Mouse (Mus musculus): Measurements from ENCODE around the gene Plac9a. TPM values are rescaled to one million over a fixed set of nuclear protein-coding genes. Genes with fewer than 3 reads are reported as not detected.
"Not testable (repeated sequence)": the region's sequence is repeated elsewhere in the genome, so short reads cannot be mapped to it uniquely, and the experiment has no call there.

Plac9a gene
- polyA plus RNA-seq, 1 experiment from 2014 or later = not detected

DNA sequence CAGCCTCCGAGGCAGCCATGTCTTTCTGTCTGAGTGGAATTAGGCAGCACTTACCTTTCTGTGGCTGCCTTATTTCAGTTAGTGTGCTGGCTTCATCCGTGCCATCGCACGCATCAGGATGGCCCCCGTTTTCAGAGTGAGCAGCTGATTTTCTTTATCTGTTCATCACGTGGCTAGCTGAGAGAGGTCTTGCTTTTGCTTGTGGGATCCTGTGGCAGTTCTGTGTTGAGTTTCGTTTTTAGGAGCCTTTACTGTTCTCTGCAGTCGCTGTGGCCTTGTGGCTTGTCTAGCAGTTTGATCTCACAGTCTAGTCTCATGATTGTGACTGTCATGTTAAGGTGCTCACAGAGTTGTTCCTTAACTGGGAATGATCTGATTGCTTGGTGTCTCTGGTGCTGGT, 45.0 kb downstream of the Plac9a start:
- no peaks in the 10 kb centered on the region for H3K9me3 ChIP-seq (replicated peaks)
- H3K4me1 ChIP-seq = no peaks in the 10 kb centered on the region
- no peaks in the 10 kb centered on the region for H3K27me3 ChIP-seq (replicated peaks)
- ATAC-seq (ENCODE audit: low FRiP score) = no peak
- H3K4me3 ChIP-seq (replicated peaks) = no peak overlapping the region
- no peak overlapping the region for H3K4me2 ChIP-seq
- H3K9ac ChIP-seq (replicated peaks) = no peak overlapping the region
- H3K27ac ChIP-seq (replicated peaks) = no peak overlapping the region
- H3K36me3 ChIP-seq = no peaks in the 10 kb centered on the region
- WGBS = 90% methylated on average over 8 of the region's 8 CpGs

DNA sequence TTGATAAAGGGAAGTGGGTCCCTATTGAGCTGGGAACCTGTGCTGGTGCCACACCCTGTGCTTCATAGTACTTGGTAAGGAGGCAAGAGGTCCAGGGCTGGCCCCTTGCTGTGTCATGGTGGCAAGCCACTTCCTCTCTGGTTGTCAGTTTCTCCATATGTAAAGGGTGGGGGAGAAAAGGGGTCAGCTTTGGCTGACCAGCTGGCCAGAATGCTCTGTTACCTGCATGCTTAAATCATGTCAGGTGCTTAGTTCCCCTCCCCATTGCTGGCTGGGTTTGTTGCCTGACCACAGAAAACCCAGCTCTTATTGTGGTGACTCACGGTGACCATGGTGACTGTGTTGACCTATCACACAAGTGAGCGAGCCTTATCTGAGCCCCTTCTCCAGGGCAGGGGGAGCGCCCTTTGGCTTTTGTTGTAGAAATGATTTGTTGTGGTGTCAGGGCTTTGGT, 45.7 kb downstream of the Plac9a start:
- Histone ChIP-seq H3K4me3 (replicated peaks) (no peak overlapping the region), H3K27me3 (replicated peaks) (no peaks in the 10 kb centered on the region), H3K4me2 (no peak overlapping the region), H3K9me3 (replicated peaks) (no peaks in the 10 kb centered on the region), H3K9ac (replicated peaks) (no peak overlapping the region), H3K4me1 (no peaks in the 10 kb centered on the region), H3K36me3 (no peaks in the 10 kb centered on the region), H3K27ac (replicated peaks) (no peak overlapping the region)
- ATAC-seq (ENCODE audit: low FRiP score) = no peak
- 39% methylated on average over 3 of the region's 3 CpGs for WGBS

DNA sequence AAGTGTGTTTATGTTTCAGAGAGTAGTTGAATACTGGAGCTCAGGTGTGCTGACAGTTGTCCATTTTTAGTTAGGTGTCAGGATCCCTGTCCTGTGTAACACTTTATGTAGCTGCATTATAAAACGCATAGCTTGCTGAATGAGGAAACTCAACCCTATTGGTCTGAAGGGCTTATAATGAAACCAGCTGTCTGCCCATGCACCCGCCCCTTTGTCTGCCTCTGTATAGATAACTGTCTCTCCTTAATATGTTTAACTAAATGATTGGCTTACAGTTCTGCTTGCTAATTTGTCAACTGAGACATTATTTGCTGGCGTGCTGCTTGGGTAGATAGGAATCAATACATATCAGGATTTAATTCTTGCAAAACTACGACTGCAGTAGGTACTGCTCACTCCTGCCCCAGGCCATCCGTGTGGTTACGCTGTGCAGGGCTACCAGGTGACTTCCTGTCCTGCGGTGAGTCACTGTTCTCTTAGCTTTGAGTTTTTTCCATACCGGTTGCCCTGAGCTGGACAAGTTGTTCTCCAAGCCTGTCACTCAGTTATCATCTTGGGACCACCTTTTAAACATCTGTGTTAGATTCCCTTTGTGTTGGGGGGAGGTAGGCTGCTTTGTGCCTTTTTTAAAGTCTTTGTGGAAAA, 47.5 kb downstream of the Plac9a start:
- WGBS = 80% methylated on average over 8 of the region's 8 CpGs
- H3K36me3 ChIP-seq = no peaks in the 10 kb centered on the region
- H3K27ac ChIP-seq (replicated peaks) = no peak overlapping the region
- H3K27me3 ChIP-seq (replicated peaks) = no peaks in the 10 kb centered on the region
- no peak for ATAC-seq (ENCODE audit: low FRiP score)
- H3K9me3 ChIP-seq (replicated peaks) = no peaks in the 10 kb centered on the region
- H3K4me3 ChIP-seq (replicated peaks) = no peak overlapping the region
- no peak overlapping the region for H3K4me2 ChIP-seq
- H3K4me1 ChIP-seq = no peaks in the 10 kb centered on the region
- H3K9ac ChIP-seq (replicated peaks) = no peak overlapping the region

DNA sequence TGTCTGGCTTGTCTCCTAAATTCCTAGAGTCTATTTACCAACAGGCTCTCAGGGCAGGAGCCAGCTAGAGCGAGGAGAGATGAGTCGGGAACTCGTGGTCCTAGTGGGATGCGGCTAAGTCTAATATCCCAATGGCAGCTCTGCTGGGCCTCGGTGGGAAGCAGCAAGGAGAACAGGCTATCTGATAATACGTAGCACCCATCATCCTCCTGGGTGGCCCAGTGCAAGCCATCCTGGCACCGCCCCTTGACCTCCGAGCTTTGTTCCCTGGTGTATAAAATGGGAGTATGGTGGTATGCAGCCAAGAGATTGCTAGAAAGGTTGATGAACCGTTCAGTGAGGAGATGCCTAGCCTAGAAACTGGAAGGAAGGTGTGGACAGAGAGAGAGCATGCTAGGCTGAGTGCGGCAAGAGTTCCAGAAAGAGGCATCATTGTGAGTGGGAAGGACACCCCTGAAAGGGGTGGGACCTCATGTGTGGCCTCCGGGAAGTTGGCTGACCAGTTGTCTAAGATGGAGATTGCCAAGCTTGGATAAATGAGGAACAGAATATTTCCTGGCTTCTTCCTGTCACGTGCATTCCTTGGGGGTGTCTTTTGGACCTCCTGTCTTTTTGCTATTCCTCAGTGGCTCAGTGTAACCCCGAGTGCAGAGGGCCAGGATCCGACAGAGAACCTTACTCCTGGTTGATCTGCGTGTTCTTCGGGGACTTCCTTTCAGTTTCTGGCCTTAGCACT, 49.0 kb downstream of the Plac9a start:
- H3K4me1 ChIP-seq = no peaks in the 10 kb centered on the region
- H3K4me3 ChIP-seq (replicated peaks) = no peak overlapping the region
- H3K27me3 ChIP-seq (replicated peaks) = no peaks in the 10 kb centered on the region
- H3K4me2 ChIP-seq = no peak overlapping the region
- 92% methylated on average over 16 of the region's 16 CpGs for WGBS
- no peak for ATAC-seq (ENCODE audit: low FRiP score)
- no peaks in the 10 kb centered on the region for H3K9me3 ChIP-seq (replicated peaks)
- no peak overlapping the region for H3K9ac ChIP-seq (replicated peaks)
- H3K36me3 ChIP-seq = no peaks in the 10 kb centered on the region
- H3K27ac ChIP-seq (replicated peaks) = no peak overlapping the region

DNA sequence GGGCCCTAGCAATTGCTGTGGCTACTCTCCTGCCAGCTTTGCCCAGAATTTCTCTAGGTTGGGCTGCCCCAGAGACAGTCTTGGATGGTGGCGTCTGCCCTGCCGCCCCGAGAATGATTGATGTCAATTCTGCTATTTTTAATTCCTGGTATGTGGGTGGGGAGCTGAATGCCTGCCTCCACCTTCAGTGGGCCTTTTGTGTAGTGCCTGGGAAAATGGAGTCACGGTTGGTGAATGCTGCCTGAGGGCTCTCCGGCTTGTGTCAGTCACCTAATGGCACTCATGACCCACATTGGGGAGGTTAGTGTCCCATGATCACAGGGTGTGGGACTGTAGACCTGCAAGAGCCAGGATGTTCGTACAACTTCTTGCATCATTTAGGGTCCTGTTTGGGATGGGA, 49.6 kb downstream of the Plac9a start:
- no peaks in the 10 kb centered on the region for H3K9me3 ChIP-seq (replicated peaks)
- no peak overlapping the region for H3K27ac ChIP-seq (replicated peaks)
- H3K27me3 ChIP-seq (replicated peaks) = no peaks in the 10 kb centered on the region
- no peaks in the 10 kb centered on the region for H3K36me3 ChIP-seq
- no peak overlapping the region for H3K4me3 ChIP-seq (replicated peaks)
- 65% methylated on average over 6 of the region's 6 CpGs for WGBS
- no peak overlapping the region for H3K9ac ChIP-seq (replicated peaks)
- H3K4me2 ChIP-seq = no peak overlapping the region
- ATAC-seq (ENCODE audit: low FRiP score) = no peak
- no peaks in the 10 kb centered on the region for H3K4me1 ChIP-seq

DNA sequence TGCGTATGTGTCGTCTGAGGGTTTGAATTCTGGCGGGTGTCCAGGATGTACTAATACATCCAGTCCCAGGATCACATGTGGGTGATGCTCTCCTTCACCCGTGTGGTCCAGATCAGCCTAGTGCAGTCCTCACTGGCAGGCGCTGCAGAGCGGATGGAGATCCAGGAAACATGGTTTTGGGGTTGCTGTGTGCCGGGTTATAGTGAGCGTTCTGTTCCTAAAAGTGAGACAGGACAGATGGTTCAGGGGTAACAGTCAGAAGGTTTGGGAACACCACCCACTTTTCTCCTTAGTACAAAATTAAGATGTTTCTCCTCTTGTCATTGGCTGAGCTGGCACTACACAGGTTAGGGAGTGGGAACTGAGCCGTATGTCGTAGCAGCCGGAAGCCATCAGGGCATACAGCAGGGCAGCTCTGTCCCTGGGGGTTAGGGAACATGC, 50.8 kb downstream of the Plac9a start:
- H3K27me3 ChIP-seq (replicated peaks) = peaks cover 4% of the 10 kb centered on the region; the same call in 1 of the 2 replicates
- no peak overlapping the region for H3K9ac ChIP-seq (replicated peaks)
- no peak overlapping the region for H3K4me2 ChIP-seq
- ATAC-seq (ENCODE audit: low FRiP score) = no peak
- H3K27ac ChIP-seq (replicated peaks) = no peak overlapping the region
- H3K4me1 ChIP-seq = peaks cover 4% of the 10 kb centered on the region; the same call in 1 of the 2 replicates
- no peak overlapping the region for H3K4me3 ChIP-seq (replicated peaks)
- WGBS = 81% methylated on average over 11 of the region's 11 CpGs
- no peaks in the 10 kb centered on the region for H3K36me3 ChIP-seq
- H3K9me3 ChIP-seq (replicated peaks) = no peaks in the 10 kb centered on the region

DNA sequence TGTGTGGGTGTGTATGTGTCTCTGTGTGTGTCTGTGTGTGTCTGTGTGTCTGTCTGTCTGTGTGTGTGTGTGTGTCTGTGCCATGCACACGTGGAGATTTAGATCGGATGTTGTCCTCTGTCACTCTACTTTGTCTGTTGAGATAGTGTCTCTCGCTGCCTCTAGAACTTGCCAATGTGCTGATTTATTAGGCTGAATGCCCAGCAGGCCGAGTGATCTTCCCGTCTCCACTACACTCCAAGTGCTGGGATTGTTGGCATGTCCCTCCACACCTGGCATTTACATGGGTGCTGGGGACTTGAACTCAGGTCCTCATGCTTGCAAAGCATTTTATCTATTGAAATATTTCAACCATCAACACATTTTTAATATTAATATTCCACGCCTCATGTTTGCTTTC, 51.7 kb downstream of the Plac9a start:
- Histone ChIP-seq H3K36me3 (no peaks in the 10 kb centered on the region), H3K4me2 (no peak overlapping the region), H3K9me3 (replicated peaks) (no peaks in the 10 kb centered on the region), H3K27me3 (replicated peaks) (peaks cover 4% of the 10 kb centered on the region; the same call in 1 of the 2 replicates), H3K9ac (replicated peaks) (no peak overlapping the region), H3K27ac (replicated peaks) (no peak overlapping the region), H3K4me1 (peaks cover 4% of the 10 kb centered on the region; the same call in 1 of the 2 replicates), H3K4me3 (replicated peaks) (no peak overlapping the region)
- 75% methylated on average over 6 of the region's 6 CpGs for WGBS
- ATAC-seq (ENCODE audit: low FRiP score) = no peak

DNA sequence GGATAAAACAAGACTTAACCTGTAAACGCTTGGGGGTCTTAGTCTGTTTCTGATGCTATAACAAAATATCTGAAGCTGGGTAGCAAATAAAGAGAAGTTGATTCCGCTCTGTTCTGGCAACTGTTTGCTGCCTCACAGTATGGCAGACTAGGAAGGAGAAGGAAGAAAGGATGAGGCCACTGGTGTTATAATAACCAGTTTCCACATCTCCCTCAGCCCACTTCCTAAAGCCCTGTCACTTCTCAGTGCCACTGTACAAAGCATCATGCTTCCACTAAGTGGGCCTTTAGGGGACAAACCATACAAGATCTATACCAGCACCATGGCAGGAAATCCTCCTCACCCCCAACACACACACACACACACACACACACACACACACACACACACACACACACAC, 52.5 kb downstream of the Plac9a start:
- ATAC-seq (ENCODE audit: low FRiP score) = no peak
- no peak overlapping the region for H3K27ac ChIP-seq (replicated peaks)
- H3K4me3 ChIP-seq (replicated peaks) = no peak overlapping the region
- no peaks in the 10 kb centered on the region for H3K36me3 ChIP-seq
- H3K9ac ChIP-seq (replicated peaks) = no peak overlapping the region
- peaks cover 4% of the 10 kb centered on the region; the same call in 1 of the 2 replicates for H3K4me1 ChIP-seq
- H3K27me3 ChIP-seq (replicated peaks) = peaks cover 4% of the 10 kb centered on the region; the same call in 1 of the 2 replicates
- H3K9me3 ChIP-seq (replicated peaks) = no peaks in the 10 kb centered on the region
- H3K4me2 ChIP-seq = no peak overlapping the region
- 93% methylated on average over 2 of the region's 2 CpGs for WGBS

DNA sequence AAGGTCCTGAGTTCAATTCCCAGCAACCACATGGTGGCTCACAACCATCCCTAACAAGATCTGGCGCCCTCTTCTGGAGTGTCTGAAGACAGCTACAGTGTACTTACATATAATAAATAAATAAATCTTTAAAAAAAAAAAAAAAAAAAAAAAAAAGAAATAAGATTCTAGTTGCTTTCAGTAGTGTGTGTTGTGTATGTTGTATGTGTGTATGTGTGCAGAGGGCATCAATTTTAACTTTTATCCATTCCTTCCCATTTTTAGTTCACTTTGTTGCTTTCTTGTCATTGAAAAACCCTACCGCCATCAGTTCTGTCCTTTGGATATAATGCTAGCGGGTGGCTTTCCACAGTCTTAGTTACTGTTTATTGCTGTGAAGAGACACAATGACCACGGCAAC, 54.2 kb downstream of the Plac9a start:
- H3K4me1 ChIP-seq; H3K4me3 ChIP-seq (replicated peaks): not testable (repeated sequence)
- WGBS = 73% methylated on average over 3 of the region's 4 CpGs

DNA sequence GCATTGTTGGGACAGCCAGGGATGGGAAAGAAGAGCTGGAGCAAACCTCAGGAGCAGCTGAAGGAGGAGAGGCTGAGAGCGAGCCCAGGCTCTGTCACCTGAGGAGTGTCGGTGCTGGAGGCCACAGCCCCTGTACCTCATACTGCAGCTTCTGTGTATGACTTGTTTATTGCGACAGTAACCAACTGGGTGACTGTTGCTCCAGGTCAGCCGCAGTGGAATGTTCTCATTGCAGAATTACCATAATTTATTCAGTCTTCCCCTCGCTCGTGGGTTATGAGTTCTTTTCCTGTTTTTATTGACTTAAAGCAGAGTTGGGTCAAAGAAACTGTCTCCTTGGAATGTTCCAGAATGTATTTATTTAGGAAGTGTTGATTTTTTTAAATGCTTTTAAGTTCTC, 54.7 kb downstream of the Plac9a start:
- Histone ChIP-seq H3K4me3 (replicated peaks) (no peak overlapping the region), H3K9ac (replicated peaks) (no peak overlapping the region), H3K4me2 (no peak overlapping the region), H3K9me3 (replicated peaks) (no peaks in the 10 kb centered on the region), H3K36me3 (no peaks in the 10 kb centered on the region), H3K27ac (replicated peaks) (no peak overlapping the region), H3K4me1 (peaks cover 4% of the 10 kb centered on the region; the same call in 1 of the 2 replicates), H3K27me3 (replicated peaks) (peaks cover 18% of the 10 kb centered on the region)
- 67% methylated on average over 6 of the region's 6 CpGs for WGBS
- no peak for ATAC-seq (ENCODE audit: low FRiP score)

More for the DNA sequence above, 54.2 kb downstream of the Plac9a start:
- H3K27ac ChIP-seq (replicated peaks); H3K9me3 ChIP-seq (replicated peaks); H3K4me2 ChIP-seq; H3K36me3 ChIP-seq; H3K9ac ChIP-seq (replicated peaks); ATAC-seq (ENCODE audit: low FRiP score): not testable (repeated sequence)
- peaks cover 14% of the 10 kb centered on the region for H3K27me3 ChIP-seq (replicated peaks)

DNA sequence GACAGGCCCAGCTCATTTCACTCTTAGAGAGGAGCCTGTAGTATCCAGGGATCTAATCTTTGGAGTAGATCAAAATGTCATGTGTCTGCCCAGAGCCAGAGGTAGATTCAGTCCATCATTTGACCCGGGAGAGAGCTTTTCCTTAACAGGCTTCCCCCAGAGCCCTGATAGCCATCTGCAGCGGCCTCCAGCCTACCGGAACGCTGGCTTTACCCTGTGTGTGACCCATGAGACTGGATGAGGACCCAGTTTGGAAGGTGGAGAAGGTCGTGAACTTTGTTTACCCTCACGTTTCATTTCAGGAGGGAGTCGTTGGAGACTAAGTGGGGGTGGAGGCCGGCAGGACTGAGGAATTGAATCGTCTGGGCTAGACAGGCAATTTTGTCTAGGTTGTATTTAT, 55.2 kb downstream of the Plac9a start:
- Histone ChIP-seq H3K9ac (replicated peaks) (no peak overlapping the region), H3K36me3 (no peaks in the 10 kb centered on the region), H3K4me2 (no peak overlapping the region), H3K4me3 (replicated peaks) (no peak overlapping the region), H3K9me3 (replicated peaks) (no peaks in the 10 kb centered on the region), H3K4me1 (peaks cover 8% of the 10 kb centered on the region), H3K27me3 (replicated peaks) (peaks cover 24% of the 10 kb centered on the region), H3K27ac (replicated peaks) (no peak overlapping the region)
- ATAC-seq (ENCODE audit: low FRiP score) = no peak
- WGBS = 22% methylated on average over 9 of the region's 9 CpGs

DNA sequence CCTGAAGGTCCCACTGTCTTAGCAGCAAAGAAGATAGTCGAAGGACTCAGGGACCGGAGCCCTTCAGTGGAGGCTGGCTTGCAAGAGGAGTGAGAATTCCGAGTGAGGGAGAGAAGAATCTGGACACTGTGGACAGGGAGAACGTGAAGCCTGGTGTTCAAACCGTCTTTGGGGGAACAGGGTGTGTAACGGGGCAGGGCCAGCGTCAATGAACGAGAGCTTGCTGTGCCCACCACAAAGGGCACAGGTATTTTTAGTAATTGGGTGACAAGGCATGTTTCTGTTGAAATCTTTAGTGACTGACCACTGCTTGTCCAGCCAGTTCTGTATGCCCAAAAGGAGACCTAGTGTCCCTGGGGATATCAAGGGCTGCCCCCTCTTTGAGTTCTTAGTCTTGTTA, 56.4 kb downstream of the Plac9a start:
- Histone ChIP-seq H3K27ac (replicated peaks) (no peak overlapping the region), H3K4me1 (peaks cover 19% of the 10 kb centered on the region), H3K9ac (replicated peaks) (no peak overlapping the region), H3K27me3 (replicated peaks) (peaks cover 35% of the 10 kb centered on the region), H3K4me3 (replicated peaks) (no peak overlapping the region), H3K4me2 (no peak overlapping the region), H3K36me3 (no peaks in the 10 kb centered on the region), H3K9me3 (replicated peaks) (no peaks in the 10 kb centered on the region)
- 93% methylated on average over 8 of the region's 8 CpGs for WGBS
- ATAC-seq (ENCODE audit: low FRiP score) = no peak

All from neural tube, embryonic 15.5 days (tissue).